Mouse (Mus musculus): ENCODE data around the gene Cbx5. TPM values are rescaled to one million over a fixed set of nuclear protein-coding genes. Genes with fewer than 3 reads are reported as not detected.

Gene Cbx5
- polyA plus RNA-seq, 1 experiment = 4.0 TPM

DNA sequence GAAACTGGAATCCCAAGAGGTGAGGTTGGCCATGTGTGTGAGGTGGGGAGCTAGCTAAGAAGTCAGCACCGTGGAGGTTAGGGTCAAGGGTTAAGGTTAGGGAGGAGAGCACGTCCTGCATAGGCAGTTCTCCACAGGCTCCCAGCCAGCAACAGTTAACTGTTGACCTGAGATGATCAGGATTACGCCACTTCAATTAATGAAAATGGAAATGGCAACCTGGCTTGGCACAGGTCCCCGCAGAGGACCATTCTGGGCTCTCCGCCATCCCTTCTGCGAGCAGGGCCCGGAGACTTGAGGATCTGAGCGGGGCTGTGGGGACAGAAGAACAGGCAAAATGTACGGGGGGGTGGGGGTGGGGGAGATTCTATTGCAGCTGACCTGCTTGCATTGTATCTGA, 91.8 kb downstream of the Cbx5 start:
- no peak for TF ChIP-seq GATA1 (IDR thresholded peaks at IDR 0.05; ENCODE audit: low read length)

DNA sequence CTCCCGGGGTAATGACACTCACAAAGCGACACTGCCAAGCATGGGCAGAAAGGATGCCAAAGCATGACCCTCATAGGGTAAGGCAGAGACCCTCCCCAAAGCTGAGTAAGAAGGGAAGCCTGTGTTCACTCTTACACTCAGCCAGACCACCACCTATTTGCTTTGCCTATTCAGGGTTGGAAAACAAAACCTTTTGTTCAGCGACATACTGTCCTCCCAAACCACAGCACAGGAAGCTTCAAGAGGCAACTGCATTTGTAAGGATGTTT, 92.3 kb downstream of the Cbx5 start:
- no peak for TF ChIP-seq GATA1 (IDR thresholded peaks at IDR 0.05; ENCODE audit: low read length)

DNA sequence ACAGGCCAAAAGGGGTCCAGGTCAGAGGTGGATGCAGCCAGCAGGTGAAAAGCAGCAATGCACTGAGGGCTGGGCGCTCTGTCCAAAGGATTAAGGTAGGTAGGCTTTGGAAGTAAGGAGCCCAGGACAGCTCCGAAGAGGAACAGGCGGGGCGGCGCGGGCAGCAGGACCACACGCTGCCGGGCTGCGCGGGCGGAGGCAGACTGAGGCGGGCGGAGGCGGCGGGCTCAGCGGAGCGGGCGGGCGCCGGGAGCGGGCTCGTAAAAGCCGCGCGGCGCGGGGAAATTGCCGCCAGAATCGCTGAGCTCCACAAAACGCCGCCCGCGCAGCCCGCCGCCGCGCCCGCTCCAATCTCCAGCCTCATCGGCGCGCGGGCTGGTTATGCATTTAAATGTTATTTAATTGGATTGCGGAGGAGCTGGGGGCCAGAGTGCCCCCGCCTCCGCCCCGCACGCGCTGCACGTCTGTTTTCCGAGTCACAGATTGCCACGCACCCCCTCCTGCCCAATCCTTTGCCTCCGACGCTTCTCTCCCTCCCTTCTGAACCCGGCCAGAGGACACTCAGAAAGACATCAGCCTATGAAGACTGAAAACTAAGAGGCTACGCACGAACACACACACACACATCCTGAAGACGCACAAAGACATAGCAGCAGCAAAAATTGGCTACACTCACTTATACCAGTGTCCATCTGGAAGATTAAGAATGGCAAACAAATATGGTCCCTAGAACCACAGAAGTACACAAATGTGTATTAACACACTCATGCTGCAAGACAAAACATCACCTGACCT, 92.8 kb downstream of the Cbx5 start:
- TF ChIP-seq GATA1 (IDR thresholded peaks at IDR 0.05; ENCODE audit: low read length) = no peak

DNA sequence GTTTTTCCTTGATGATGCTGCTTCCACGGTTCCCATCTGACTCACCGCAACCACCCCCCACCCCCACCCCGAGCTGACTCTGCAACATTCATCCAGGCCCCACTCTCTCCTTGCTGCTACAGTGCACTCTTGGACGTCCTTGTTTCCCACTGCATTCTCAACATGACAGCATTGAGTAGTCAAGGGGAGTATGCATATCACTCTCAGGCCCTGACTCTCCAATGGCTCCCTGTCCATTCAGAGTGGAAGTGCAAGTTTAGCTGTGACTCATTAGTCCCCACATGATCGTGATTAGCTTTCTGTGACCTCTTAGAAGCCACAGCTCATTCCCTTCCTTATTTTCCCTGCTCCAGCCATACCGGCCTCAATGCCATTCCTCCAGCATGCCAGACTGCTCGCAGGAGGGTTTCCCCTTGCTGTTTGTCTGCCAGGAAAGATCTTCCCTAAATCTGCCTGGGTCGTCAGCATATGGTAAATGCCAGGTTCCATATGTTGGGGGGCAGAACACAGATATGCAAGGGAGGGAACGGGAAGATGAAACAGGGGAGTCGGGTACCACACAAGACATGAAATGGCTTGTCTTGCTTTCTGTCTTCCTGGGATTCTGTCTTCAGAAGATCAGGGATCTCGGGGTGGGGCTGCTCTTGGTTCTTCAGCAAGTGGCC, 93.8 kb downstream of the Cbx5 start:
- no peak for TF ChIP-seq GATA1 (IDR thresholded peaks at IDR 0.05; ENCODE audit: low read length)

DNA sequence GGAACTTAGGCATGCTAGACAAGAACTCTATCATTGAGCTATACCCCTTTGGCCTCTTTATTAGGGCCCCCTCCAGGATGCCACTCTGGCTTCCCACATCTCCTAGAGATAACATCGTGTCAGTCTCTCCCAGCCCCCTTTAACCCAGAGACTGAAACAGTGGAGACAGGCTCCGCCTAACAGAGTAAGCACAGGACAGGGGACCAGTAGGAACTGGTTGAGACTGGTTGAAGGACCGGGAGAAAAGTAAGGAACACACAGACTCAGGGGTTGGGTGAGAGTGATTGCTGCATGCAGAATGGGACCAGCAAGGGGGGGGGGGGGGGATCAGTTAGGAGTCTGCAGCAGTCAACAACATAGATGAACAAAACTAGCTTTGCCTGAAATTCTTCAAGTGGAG, 95.4 kb downstream of the Cbx5 start:
- TF ChIP-seq GATA1 (IDR thresholded peaks at IDR 0.05; ENCODE audit: low read length) = no peak

Other genes with a start within 250 kb of the Cbx5 start
- gene Hoxc8, start 249.2 kb downstream of the Cbx5 start, polyA plus RNA-seq (2012) = 3.7 and 3.8 TPM in 2 replicates
- 11.7 and 12.7 TPM in 2 replicates for gene Hoxc6, start 241.6 kb downstream of the Cbx5 start, polyA plus RNA-seq (2012)
- gene Hoxc4, start 220.9 kb downstream of the Cbx5 start, polyA plus RNA-seq (2012) = 65.2 and 89.1 TPM in 2 replicates
- gene Smug1, start 72.7 kb downstream of the Cbx5 start, polyA plus RNA-seq (2012) = 5.6 and 6.0 TPM in 2 replicates
- gene Hnrnpa1, start 616 bp upstream of the Cbx5 start, polyA plus RNA-seq (2012) = 83.3 and 173 TPM in 2 replicates
- 147 and 163 TPM in 2 replicates for gene Nfe2, start 18.6 kb upstream of the Cbx5 start, polyA plus RNA-seq (2012)
- 80.1 and 98.2 TPM in 2 replicates for gene Copz1, start 32.9 kb upstream of the Cbx5 start, polyA plus RNA-seq (2012)
- gene Gpr84, start 70.8 kb upstream of the Cbx5 start, polyA plus RNA-seq (2012) = 0.04 TPM in 1 of 2 replicates, not detected in the other
- 557 and 673 TPM in 2 replicates for gene Zfp385a, start 100.3 kb upstream of the Cbx5 start, polyA plus RNA-seq (2012)
- not detected in 2 replicates for gene Itga5, start 126.9 kb upstream of the Cbx5 start, polyA plus RNA-seq (2012)
- gene Gtsf1, start 190.7 kb upstream of the Cbx5 start, polyA plus RNA-seq (2012) = not detected in 2 replicates
- gene Gtsf2, start 208.7 kb upstream of the Cbx5 start, polyA plus RNA-seq (2012) = not detected in 2 replicates
- gene Nckap1l, start 214.0 kb upstream of the Cbx5 start, polyA plus RNA-seq (2012) = 0.79 and 1.1 TPM in 2 replicates

All from G1E-ER4 (cell line).